Mouse (Mus musculus): ENCODE results near the gene Rptor. TPM values are rescaled to one million over a fixed set of nuclear protein-coding genes. Genes with fewer than 3 reads are reported as not detected.

Rptor gene
- polyA plus RNA-seq, 1 experiment, result 35.2 TPM

- no peak for TF ChIP-seq CTCF (IDR thresholded peaks at IDR 0.05; ENCODE audit: extremely low read depth, insufficient read depth, low read length)
- no peak for TF ChIP-seq POLR2A (IDR thresholded peaks at IDR 0.05; ENCODE audit: extremely low read depth, insufficient read depth, low read length)
- Histone ChIP-seq H3K4me3 (ENCODE audit: insufficient read depth, low read length) (no peak overlapping the region), H3K27ac (ENCODE audit: insufficient read depth, low read length) (no peak overlapping the region), H3K4me1 (ENCODE audit: control insufficient read depth, insufficient read depth, low read length) (peaks cover 17% of the 10 kb centered on the region)
Observed at GRCm38 (mm10) chr11:119788919-119789713, 186.4 kb downstream of the Rptor start.

GRCm38 (mm10) chr11:119791923-119792564, 189.3 kb downstream of the Rptor start:
- peaks cover 30% of the 10 kb centered on the region for H3K4me1 ChIP-seq (ENCODE audit: control insufficient read depth, insufficient read depth, low read length)
- H3K27ac ChIP-seq (ENCODE audit: insufficient read depth, low read length), result no peak overlapping the region
- H3K4me3 ChIP-seq (ENCODE audit: insufficient read depth, low read length), result no peak overlapping the region
- TF ChIP-seq CTCF (IDR thresholded peaks at IDR 0.05; ENCODE audit: extremely low read depth, insufficient read depth, low read length) (no peak), POLR2A (IDR thresholded peaks at IDR 0.05; ENCODE audit: extremely low read depth, insufficient read depth, low read length) (no peak)

- no peak for TF ChIP-seq POLR2A (IDR thresholded peaks at IDR 0.05; ENCODE audit: extremely low read depth, insufficient read depth, low read length)
- TF ChIP-seq CTCF (IDR thresholded peaks at IDR 0.05; ENCODE audit: extremely low read depth, insufficient read depth, low read length), result no peak
- no peak overlapping the region for H3K27ac ChIP-seq (ENCODE audit: insufficient read depth, low read length)
- H3K4me1 ChIP-seq (ENCODE audit: control insufficient read depth, insufficient read depth, low read length), result peaks cover 36% of the 10 kb centered on the region
- no peak overlapping the region for H3K4me3 ChIP-seq (ENCODE audit: insufficient read depth, low read length)
Observed at GRCm38 (mm10) chr11:119793378-119793777, 190.7 kb downstream of the Rptor start.

- Histone ChIP-seq H3K4me1 (ENCODE audit: control insufficient read depth, insufficient read depth, low read length) (peaks cover 34% of the 10 kb centered on the region), H3K4me3 (ENCODE audit: insufficient read depth, low read length) (no peak overlapping the region), H3K27ac (ENCODE audit: insufficient read depth, low read length) (0 out of 2 replicates have a peak overlapping the region, but pooled peaks have one; percentile 6)
- TF ChIP-seq POLR2A (IDR thresholded peaks at IDR 0.05; ENCODE audit: extremely low read depth, insufficient read depth, low read length) (no peak), CTCF (IDR thresholded peaks at IDR 0.05; ENCODE audit: extremely low read depth, insufficient read depth, low read length) (no peak)
Observed at GRCm38 (mm10) chr11:119794020-119794419, 191.3 kb downstream of the Rptor start.

GRCm38 (mm10) chr11:119794671-119795070, 192.0 kb downstream of the Rptor start:
- TF ChIP-seq POLR2A (IDR thresholded peaks at IDR 0.05; ENCODE audit: extremely low read depth, insufficient read depth, low read length), result no peak
- TF ChIP-seq CTCF (IDR thresholded peaks at IDR 0.05; ENCODE audit: extremely low read depth, insufficient read depth, low read length), result no peak

GRCm38 (mm10) chr11:119796406-119796805, 193.7 kb downstream of the Rptor start:
- peaks cover 31% of the 10 kb centered on the region for H3K4me1 ChIP-seq (ENCODE audit: control insufficient read depth, insufficient read depth, low read length)
- no peak overlapping the region; the same call in 1 of the 2 replicates for H3K27ac ChIP-seq (ENCODE audit: insufficient read depth, low read length)
- TF ChIP-seq POLR2A (IDR thresholded peaks at IDR 0.05; ENCODE audit: extremely low read depth, insufficient read depth, low read length) (no peak), CTCF (IDR thresholded peaks at IDR 0.05; ENCODE audit: extremely low read depth, insufficient read depth, low read length) (no peak)
- H3K4me3 ChIP-seq (ENCODE audit: insufficient read depth, low read length), result no peak overlapping the region

More at GRCm38 (mm10) chr11:119794671-119795070, 192.0 kb downstream of the Rptor start:
- Histone ChIP-seq H3K4me1 (ENCODE audit: control insufficient read depth, insufficient read depth, low read length) (peaks cover 31% of the 10 kb centered on the region), H3K27ac (ENCODE audit: insufficient read depth, low read length) (peak overlapping the region; percentile 75; the same call in 1 of the 2 replicates), H3K4me3 (ENCODE audit: insufficient read depth, low read length) (no peak overlapping the region)

GRCm38 (mm10) chr11:119796846-119797245, 194.1 kb downstream of the Rptor start:
- Histone ChIP-seq H3K4me3 (ENCODE audit: insufficient read depth, low read length) (no peak overlapping the region), H3K4me1 (ENCODE audit: control insufficient read depth, insufficient read depth, low read length) (peaks cover 31% of the 10 kb centered on the region), H3K27ac (ENCODE audit: insufficient read depth, low read length) (peak overlapping the region; percentile 34)
- TF ChIP-seq CTCF (IDR thresholded peaks at IDR 0.05; ENCODE audit: extremely low read depth, insufficient read depth, low read length) (no peak), POLR2A (IDR thresholded peaks at IDR 0.05; ENCODE audit: extremely low read depth, insufficient read depth, low read length) (no peak)

- no peak overlapping the region for H3K27ac ChIP-seq (ENCODE audit: insufficient read depth, low read length)
- H3K4me3 ChIP-seq (ENCODE audit: insufficient read depth, low read length), result no peak overlapping the region
- H3K4me1 ChIP-seq (ENCODE audit: control insufficient read depth, insufficient read depth, low read length), result peaks cover 18% of the 10 kb centered on the region
- TF ChIP-seq POLR2A (IDR thresholded peaks at IDR 0.05; ENCODE audit: extremely low read depth, insufficient read depth, low read length), result no peak
- TF ChIP-seq CTCF (IDR thresholded peaks at IDR 0.05; ENCODE audit: extremely low read depth, insufficient read depth, low read length), result no peak
Observed at GRCm38 (mm10) chr11:119799536-119799935, 196.8 kb downstream of the Rptor start.

GRCm38 (mm10) chr11:119801855-119802254, 199.2 kb downstream of the Rptor start:
- peaks cover 9% of the 10 kb centered on the region for H3K4me1 ChIP-seq (ENCODE audit: control insufficient read depth, insufficient read depth, low read length)
- H3K27ac ChIP-seq (ENCODE audit: insufficient read depth, low read length), result no peak overlapping the region
- no peak for TF ChIP-seq POLR2A (IDR thresholded peaks at IDR 0.05; ENCODE audit: extremely low read depth, insufficient read depth, low read length)
- TF ChIP-seq CTCF (IDR thresholded peaks at IDR 0.05; ENCODE audit: extremely low read depth, insufficient read depth, low read length), result no peak
- no peak overlapping the region for H3K4me3 ChIP-seq (ENCODE audit: insufficient read depth, low read length)
